Mouse (Mus musculus) CH12.LX (cell line): ENCODE measurements around the gene Mpzl2. TPM values are rescaled to one million over a fixed set of nuclear protein-coding genes. Genes with fewer than 3 reads are reported as not detected.

Experiments
- DNase-seq: peaks from one replicate; pipeline ENCODE4 v3.0.0-alpha.2; 2013; ENCODE audit errors: extremely low read depth
- H3K27ac ChIP-seq: 2 replicates; pipeline ENCODE4 v1.5.1; 2012; ENCODE audit warnings: low read depth, mild to moderate bottlenecking, control low read depth, moderate library complexity; ENCODE audit not compliant: insufficient read depth
- H3K27me3 ChIP-seq: replicated peaks from 2 replicates; pipeline ENCODE3; 2012; ENCODE audit warnings: inconsistent platforms
- H3K36me3 ChIP-seq, 2 experiments: replicated peaks in 1 of 2; 2 replicates each; pipeline versions ENCODE3 to v1.6.1; 2012; ENCODE audit warnings: inconsistent platforms in 1 of 2, low read length in 1 of 2, mild to moderate bottlenecking in 1 of 2, mixed read lengths in 1 of 2, moderate library complexity in 1 of 2; ENCODE audit not compliant: control insufficient read depth in 1 of 2, insufficient read depth in 1 of 2
- H3K4me1 ChIP-seq, 2 experiments: 2 replicates each; pipeline ENCODE4 v1.6.1; 2012; ENCODE audit warnings: inconsistent platforms in 1 of 2, moderate library complexity in 1 of 2; ENCODE audit not compliant: insufficient read depth in 2 of 2, control insufficient read depth in 1 of 2
- H3K4me2 ChIP-seq: 2 replicates; pipeline ENCODE4 v1.6.1; 2012; ENCODE audit warnings: low read depth, mild to moderate bottlenecking, control low read depth; ENCODE audit not compliant: poor library complexity, insufficient read depth, severe bottlenecking
- H3K4me3 ChIP-seq, 3 experiments: fragments of 150-350 bp in 1 of 3; sonication (generic) in 1 of 3; replicated peaks in 1 of 3; 2 replicates each; pipeline versions ENCODE3 to v1.5.1; 2011 to 2012; ENCODE audit warnings: low read depth in 2 of 3, low read length in 2 of 3, mild to moderate bottlenecking in 2 of 3, moderate library complexity in 2 of 3, control low read depth in 1 of 3, improper control_type of control experiment in 1 of 3, inconsistent platforms in 1 of 3, mixed read lengths in 1 of 3; ENCODE audit not compliant: poor library complexity in 1 of 3
- H3K79me2 ChIP-seq: replicated peaks from 2 replicates; pipeline ENCODE4 v1.6.1; 2012; ENCODE audit warnings: mild to moderate bottlenecking, moderate library complexity; ENCODE audit not compliant: control insufficient read depth, poor library complexity, insufficient read depth, severe bottlenecking; ENCODE audit errors: extremely low read depth
- H3K9ac ChIP-seq: 2 replicates; pipeline ENCODE4 v1.6.1; 2012; ENCODE audit warnings: low read depth, mild to moderate bottlenecking, control low read depth, moderate library complexity; ENCODE audit not compliant: insufficient read depth
- H3K9me3 ChIP-seq: replicated peaks from 2 replicates; pipeline ENCODE3; 2012; ENCODE audit warnings: low read length, inconsistent platforms, mixed read lengths
- CTCF ChIP-seq, 2 experiments: IDR thresholded peaks in 1 of 2; conservative IDR thresholded peaks in 1 of 2; 2 replicates each; pipeline ENCODE4 v1.5.1; 2011 to 2012; ENCODE audit warnings: low read depth in 2 of 2, low read length in 2 of 2, improper control_type of control experiment in 1 of 2, inconsistent platforms in 1 of 2, mild to moderate bottlenecking in 1 of 2, moderate library complexity in 1 of 2
- E2F4 ChIP-seq: IDR thresholded peaks from 2 replicates; pipeline ENCODE4 v1.6.1; 2011; ENCODE audit warnings: low read depth, low read length, improper control_type of control experiment; ENCODE audit not compliant: insufficient replicate concordance
- ELF1 ChIP-seq: IDR thresholded peaks from 2 replicates; pipeline ENCODE4 v1.6.1; 2014; ENCODE audit warnings: low read depth, mild to moderate bottlenecking, inconsistent platforms, low read length, improper control_type of control experiment
- EP300 ChIP-seq: IDR thresholded peaks from 2 replicates; pipeline ENCODE4 v1.6.1; 2011; ENCODE audit warnings: low read length, improper control_type of control experiment
- ETS1 ChIP-seq: conservative IDR thresholded peaks from 2 replicates; pipeline ENCODE4 v1.6.1; 2012; ENCODE audit warnings: low read depth, mild to moderate bottlenecking, inconsistent platforms, low read length, improper control_type of control experiment, moderate library complexity
- IRF4 ChIP-seq: IDR thresholded peaks from 2 replicates; pipeline ENCODE4 v1.6.1; 2014; ENCODE audit warnings: low read depth, mild to moderate bottlenecking, inconsistent platforms, low read length, improper control_type of control experiment
- JUN ChIP-seq: IDR thresholded peaks from 2 replicates; pipeline ENCODE4 v1.6.1; 2011; ENCODE audit warnings: low read depth, mild to moderate bottlenecking, low read length, improper control_type of control experiment, moderate library complexity; ENCODE audit not compliant: insufficient read depth
- KAT2A ChIP-seq: IDR thresholded peaks from 2 replicates; pipeline ENCODE4 v1.6.1; 2012; ENCODE audit warnings: low read length, improper control_type of control experiment, inconsistent platforms; ENCODE audit not compliant: insufficient replicate concordance
- MAFK ChIP-seq: IDR thresholded peaks from 2 replicates; pipeline ENCODE4 v1.6.1; 2011; ENCODE audit warnings: low read length, improper control_type of control experiment; ENCODE audit not compliant: insufficient replicate concordance
- MAX ChIP-seq: IDR thresholded peaks from 2 replicates; pipeline ENCODE4 v1.6.1; 2011; ENCODE audit warnings: low read length, improper control_type of control experiment
- MAZ ChIP-seq: IDR thresholded peaks from 2 replicates; pipeline ENCODE4 v1.6.1; 2012; ENCODE audit warnings: low read depth, mild to moderate bottlenecking, inconsistent platforms, low read length, improper control_type of control experiment, moderate library complexity
- MXI1 ChIP-seq: IDR thresholded peaks from 2 replicates; pipeline ENCODE4 v1.6.1; 2011; ENCODE audit warnings: mild to moderate bottlenecking, low read depth, low read length, improper control_type of control experiment
- MYC ChIP-seq: IDR thresholded peaks from 2 replicates; pipeline ENCODE4 v1.6.1; 2011; ENCODE audit warnings: low read depth, mild to moderate bottlenecking, improper control_type of control experiment, low read length
- NRF1 ChIP-seq: IDR thresholded peaks from 2 replicates; pipeline ENCODE4 v1.6.1; 2014; ENCODE audit warnings: low read depth, mild to moderate bottlenecking, inconsistent platforms, low read length, improper control_type of control experiment, moderate library complexity
- POLR2A ChIP-seq: IDR thresholded peaks from 2 replicates; pipeline ENCODE4 v1.6.1; 2011; ENCODE audit warnings: low read depth, mild to moderate bottlenecking, improper control_type of control experiment, low read length
- RAD21 ChIP-seq: IDR thresholded peaks from 2 replicates; pipeline ENCODE4 v1.6.1; 2011; ENCODE audit warnings: low read depth, mild to moderate bottlenecking, low read length, improper control_type of control experiment, moderate library complexity
- SIN3A ChIP-seq: IDR thresholded peaks from 2 replicates; pipeline ENCODE4 v1.6.1; 2012; ENCODE audit warnings: low read length, improper control_type of control experiment, inconsistent platforms
- TCF12 ChIP-seq: IDR thresholded peaks from 2 replicates; pipeline ENCODE4 v1.6.1; 2014; ENCODE audit warnings: low read depth, mild to moderate bottlenecking, inconsistent platforms, low read length, improper control_type of control experiment
- USF2 ChIP-seq: conservative IDR thresholded peaks from 2 replicates; pipeline ENCODE4 v1.6.1; 2011; ENCODE audit warnings: low read depth, low read length, improper control_type of control experiment
- ZKSCAN1 ChIP-seq: IDR thresholded peaks from 2 replicates; pipeline ENCODE4 v1.6.1; 2012; ENCODE audit warnings: low read depth, inconsistent platforms, low read length, improper control_type of control experiment, borderline replicate concordance
- ZMIZ1 ChIP-seq: IDR thresholded peaks from 2 replicates; pipeline ENCODE4 v1.6.1; 2012; ENCODE audit warnings: low read depth, mild to moderate bottlenecking, inconsistent platforms, low read length, improper control_type of control experiment
- ZNF384 ChIP-seq: IDR thresholded peaks from 2 replicates; pipeline ENCODE4 v1.6.1; 2012; ENCODE audit warnings: low read depth, low read length, improper control_type of control experiment, inconsistent platforms
- dilution Hi-C: fragments of 300-500 bp; cut with MboI; formaldehyde crosslinking; loops from 2 replicates; pipeline ENCODE4 v1.14.3; 2020; ENCODE audit warnings: low sequenced_read_pairs; ENCODE audit not compliant: extremely low pct_unique_long_range_greater_than_20kb, extremely low pct_ligation_motif_present
- in situ Hi-C: fragments of 300-500 bp; cut with MboI; formaldehyde crosslinking; loops from 3 replicates; pipeline ENCODE4 v1.14.3; 2019; ENCODE audit warnings: low sequenced_read_pairs, low pct_ligation_motif_present, low pct_unique_long_range_greater_than_20kb, mixed read lengths
- polyA plus RNA-seq: library from polyadenylated mRNA; unstranded; fragments of >175 nt; gene quantifications from 2 replicates; pipeline ENCODE4 v1.2.1, GENCODE M21; 2012; ENCODE audit warnings: low read depth; ENCODE audit not compliant: insufficient read length
- total RNA-seq, 2 experiments: library from RNA; depleted of rRNA; stranded (reverse); fragments of 300-350 nt in 1 of 2; fragments of >200 nt in 1 of 2; gene quantifications; 2 replicates each; pipeline ENCODE4 v1.2.3; 2012 to 2014

Gene Mpzl2
- total and polyA plus RNA-seq, 3 experiments: 0.27 to 0.36 (median 0.30) TPM

DNA sequence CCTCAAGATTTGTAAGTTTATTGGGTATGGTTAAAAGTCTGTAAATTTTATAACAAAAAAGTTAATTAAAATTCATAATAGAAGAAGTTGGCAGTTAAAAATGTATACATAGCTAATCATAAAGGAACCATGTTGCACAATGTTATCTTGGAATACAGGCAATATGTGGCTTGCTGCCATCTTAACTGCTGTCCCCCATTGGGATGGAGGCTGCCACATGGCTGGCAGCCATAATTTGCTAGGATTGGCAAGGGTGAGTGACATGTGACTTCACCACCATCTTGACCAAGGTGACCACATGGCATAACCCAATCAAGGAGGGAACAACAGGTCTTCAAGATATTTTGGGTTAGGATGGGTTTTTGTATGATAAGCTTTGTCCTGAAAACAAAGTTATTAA is 47.3 kb upstream of the Mpzl2 start:
- no peak overlapping the region for H3K4me2 ChIP-seq
- dilution Hi-C loops: no loop called here
- no peak overlapping the region for H3K27ac ChIP-seq
- H3K36me3 ChIP-seq: no peaks in the 10 kb centered on the region
- TF ChIP-seq ZMIZ1 (no peak), EP300 (no peak), TCF12 (no peak), MAX (no peak), MAZ (no peak), KAT2A (no peak), CTCF (conservative IDR thresholded peaks at IDR 0.05 in 1 of 2, IDR thresholded peaks at IDR 0.05 in 1 of 2; ENCODE audit: low read depth in 2 of 2, low read length in 2 of 2) (no peak), MYC (no peak), ELF1 (no peak), JUN (no peak), ZNF384 (no peak), SIN3A (no peak), MXI1 (no peak), USF2 (no peak), IRF4 (no peak), NRF1 (no peak), RAD21 (no peak), ZKSCAN1 (no peak), ETS1 (no peak)
- H3K79me2 ChIP-seq: no peaks in the 10 kb centered on the region
- no peak overlapping the region for H3K4me3 ChIP-seq
- in situ Hi-C loops: no loop called here
- H3K4me1 ChIP-seq: peaks cover 3 to 10% of the 10 kb centered on the region in 2 experiments; a peak in 2 of 4 replicates
- no peaks in the 10 kb centered on the region for H3K27me3 ChIP-seq
- no peaks in the 10 kb centered on the region for H3K9me3 ChIP-seq
- no peak for DNase-seq
- no peak overlapping the region for H3K9ac ChIP-seq

DNA sequence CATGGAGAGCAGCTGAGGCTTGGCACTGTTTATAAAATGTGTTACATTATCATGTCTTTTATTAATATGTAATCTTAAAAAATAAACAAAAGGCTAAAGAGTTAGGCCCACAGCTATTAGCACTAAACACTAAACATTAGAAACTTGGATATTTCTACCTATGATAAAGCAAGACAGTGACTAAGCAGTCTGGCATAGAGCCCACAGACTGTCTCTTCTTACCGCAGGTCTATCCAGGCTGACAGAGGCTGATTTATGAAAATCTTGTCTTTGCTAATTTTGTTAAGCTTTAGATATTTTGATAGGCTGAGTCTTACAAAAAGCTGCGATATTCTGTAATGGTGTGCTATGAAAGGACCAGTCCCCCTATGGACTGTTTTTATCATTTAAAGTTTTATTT is 46.3 kb upstream of the Mpzl2 start:
- dilution Hi-C loops (no loop called here), in situ Hi-C loops (no loop called here)
- TF ChIP-seq MYC (no peak), ZNF384 (no peak), ETS1 (no peak), MAX (no peak), EP300 (no peak), POLR2A (no peak), USF2 (no peak), E2F4 (no peak), MXI1 (no peak), JUN (no peak), NRF1 (no peak), CTCF (conservative IDR thresholded peaks at IDR 0.05 in 1 of 2, IDR thresholded peaks at IDR 0.05 in 1 of 2; ENCODE audit: low read depth in 2 of 2, low read length in 2 of 2) (no peak), MAFK (no peak)
- H3K4me1 ChIP-seq: peaks cover 6 to 12% of the 10 kb centered on the region in 2 experiments; a peak in 3 of 4 replicates
- H3K9me3 ChIP-seq: no peaks in the 10 kb centered on the region
- H3K27me3 ChIP-seq: no peaks in the 10 kb centered on the region
- no peaks in the 10 kb centered on the region for H3K79me2 ChIP-seq
- no peaks in the 10 kb centered on the region for H3K36me3 ChIP-seq
- H3K4me2 ChIP-seq: no peak overlapping the region
- no peak for DNase-seq
- H3K27ac ChIP-seq: no peak overlapping the region
- no peak overlapping the region for H3K9ac ChIP-seq
- no peak overlapping the region for H3K4me3 ChIP-seq
